Mouse (Mus musculus) liver, postnatal 0 days (tissue): ENCODE results near the gene Lipe.

ENCODE experiments used
- CTCF ChIP-seq: sonication (generic); IDR thresholded peaks from 2 replicates; pipeline ENCODE4 v1.5.1; 2016; ENCODE audit warnings: antibody characterized with exemption, low read depth
- EP300 ChIP-seq: IDR thresholded peaks from 2 replicates; pipeline ENCODE4 v1.6.1; 2016; ENCODE audit warnings: antibody characterized with exemption, low read depth, mild to moderate bottlenecking

DNA sequence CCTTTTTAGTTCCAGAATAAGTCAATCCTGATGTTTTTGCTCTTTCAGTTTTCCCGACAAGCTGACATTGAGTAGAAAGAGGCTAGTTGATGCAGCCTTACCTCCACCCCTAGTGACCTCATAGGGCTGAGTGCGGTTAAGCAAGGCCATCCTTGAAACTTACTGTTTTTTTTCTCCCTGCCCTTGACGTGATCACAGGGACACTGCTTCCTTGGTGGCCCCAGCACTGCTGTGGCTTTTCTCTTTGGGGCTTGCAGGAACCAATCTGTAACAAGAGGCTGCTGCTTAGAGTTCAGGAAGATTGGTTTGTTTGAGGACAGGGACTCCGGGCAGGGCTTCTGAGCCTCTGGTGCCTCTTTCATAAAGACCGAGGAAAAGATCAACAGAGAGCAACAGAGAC, 3.5 kb upstream of the Lipe start:
- no peak for TF ChIP-seq CTCF
- TF ChIP-seq EP300, result no peak
